Mouse (Mus musculus) frontal cortex, adult 2 months (tissue): Measurements from ENCODE around the gene Akap13. TPM values are rescaled to one million over a fixed set of nuclear protein-coding genes. Genes with fewer than 3 reads are reported as not detected.
"Not testable (repeated sequence)": the region's sequence is repeated elsewhere in the genome, so short reads cannot be mapped to it uniquely, and the experiment has no call there.

Experiments
- DNase-seq, 2 experiments: peaks; one replicate each; pipeline ENCODE4 v3.0.0; 2022; ENCODE audit warnings: low spot score in 1 of 2; ENCODE audit errors: extremely low spot score in 1 of 2
- polyA plus RNA-seq: library from polyadenylated mRNA; depleted of rRNA; stranded (reverse); fragments of >200 nt; gene quantifications from 2 replicates; pipeline ENCODE4 v1.2.3, GENCODE M21; 2012

Gene Akap13
- polyA plus RNA-seq, 1 experiment, result 23.3 TPM

DNA sequence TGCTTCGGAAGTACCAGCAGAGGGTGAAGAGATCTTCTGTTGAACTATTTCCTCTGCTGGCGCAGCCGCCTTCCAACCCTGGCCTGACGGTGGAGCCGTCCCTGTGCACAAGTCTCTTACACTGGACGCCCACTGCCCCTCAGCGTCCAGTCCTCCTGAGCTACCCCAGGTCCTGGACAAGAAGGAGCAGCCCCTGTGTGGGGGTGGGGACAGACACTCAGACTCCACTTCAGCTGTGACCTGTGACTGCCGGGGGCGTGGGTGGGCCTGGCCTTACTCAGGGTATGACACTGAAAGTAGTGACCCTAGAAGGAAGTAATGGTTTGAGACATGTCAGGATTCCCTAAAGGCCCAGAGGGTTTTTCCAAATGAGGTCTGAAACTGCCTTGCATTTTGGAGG, 295.2 kb downstream of the Akap13 start:
- no peak for DNase-seq

GRCm38 (mm10) chr7:75751161-75751803, 295.9 kb downstream of the Akap13 start:
- no peak for DNase-seq

DNA sequence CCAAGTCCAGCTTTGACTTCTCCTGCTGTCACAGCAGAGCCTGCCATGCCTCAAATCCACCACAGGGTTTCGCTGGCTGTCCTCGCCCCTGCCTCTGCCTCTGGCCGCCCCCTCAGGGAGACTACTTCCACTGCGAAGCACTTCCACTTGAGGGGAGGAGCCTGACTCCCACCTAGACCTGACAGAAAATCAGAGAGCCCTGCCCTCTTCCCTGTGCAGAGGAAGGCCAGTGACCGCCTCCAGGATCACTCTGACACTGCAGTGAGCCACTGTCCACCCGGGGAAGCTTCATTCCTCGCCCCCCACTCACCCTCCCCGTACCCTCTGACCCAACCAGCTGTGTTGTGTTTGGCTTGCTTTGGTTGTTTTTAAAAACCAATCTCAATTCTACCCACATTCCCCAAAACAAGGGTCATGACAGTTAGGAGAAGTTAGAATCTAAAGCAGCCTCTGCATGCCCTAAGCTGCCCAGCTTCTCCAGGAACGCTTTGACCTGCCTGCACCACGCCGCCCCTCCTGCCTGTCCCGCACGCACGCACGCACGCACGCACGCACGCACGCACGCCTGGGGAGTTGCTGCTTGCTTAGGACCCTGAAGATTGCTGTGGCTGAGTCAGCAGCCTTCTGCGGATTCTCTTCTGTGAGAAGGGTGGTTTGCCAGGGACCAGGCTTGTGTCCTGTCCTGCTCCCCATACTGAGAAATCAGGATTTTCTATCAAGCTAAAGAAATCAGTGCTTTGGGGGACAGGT, 297.3 kb downstream of the Akap13 start:
- no peak for DNase-seq

DNA sequence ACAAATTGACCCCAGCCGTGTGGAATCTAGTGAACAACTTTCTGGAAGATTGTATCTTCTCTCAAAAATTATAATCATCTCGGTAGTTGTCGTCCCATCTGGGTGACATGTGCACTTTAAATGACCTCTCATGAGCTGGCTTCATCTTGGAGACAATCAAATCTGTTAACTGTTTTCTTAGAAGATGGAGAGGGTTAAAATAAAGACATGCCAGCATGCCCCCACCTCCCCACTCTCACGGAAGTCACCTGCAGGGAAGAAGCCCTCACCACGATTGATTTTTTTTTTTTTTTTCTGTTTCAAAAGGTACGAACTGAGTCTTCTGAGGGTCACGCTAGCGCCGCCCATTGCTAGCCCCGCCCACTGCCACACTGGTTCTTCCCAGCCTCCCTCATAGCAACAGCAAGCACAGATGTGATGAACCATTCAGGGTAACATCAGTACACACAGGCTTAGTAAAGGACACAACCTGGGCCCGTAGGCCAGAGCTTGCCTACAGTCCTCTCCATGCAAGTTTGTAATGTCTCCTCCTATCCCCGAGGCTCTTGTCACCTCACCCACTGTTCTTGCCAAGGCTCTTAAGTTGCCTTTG, 298.0 kb downstream of the Akap13 start:
- DNase-seq, result no peak

DNA sequence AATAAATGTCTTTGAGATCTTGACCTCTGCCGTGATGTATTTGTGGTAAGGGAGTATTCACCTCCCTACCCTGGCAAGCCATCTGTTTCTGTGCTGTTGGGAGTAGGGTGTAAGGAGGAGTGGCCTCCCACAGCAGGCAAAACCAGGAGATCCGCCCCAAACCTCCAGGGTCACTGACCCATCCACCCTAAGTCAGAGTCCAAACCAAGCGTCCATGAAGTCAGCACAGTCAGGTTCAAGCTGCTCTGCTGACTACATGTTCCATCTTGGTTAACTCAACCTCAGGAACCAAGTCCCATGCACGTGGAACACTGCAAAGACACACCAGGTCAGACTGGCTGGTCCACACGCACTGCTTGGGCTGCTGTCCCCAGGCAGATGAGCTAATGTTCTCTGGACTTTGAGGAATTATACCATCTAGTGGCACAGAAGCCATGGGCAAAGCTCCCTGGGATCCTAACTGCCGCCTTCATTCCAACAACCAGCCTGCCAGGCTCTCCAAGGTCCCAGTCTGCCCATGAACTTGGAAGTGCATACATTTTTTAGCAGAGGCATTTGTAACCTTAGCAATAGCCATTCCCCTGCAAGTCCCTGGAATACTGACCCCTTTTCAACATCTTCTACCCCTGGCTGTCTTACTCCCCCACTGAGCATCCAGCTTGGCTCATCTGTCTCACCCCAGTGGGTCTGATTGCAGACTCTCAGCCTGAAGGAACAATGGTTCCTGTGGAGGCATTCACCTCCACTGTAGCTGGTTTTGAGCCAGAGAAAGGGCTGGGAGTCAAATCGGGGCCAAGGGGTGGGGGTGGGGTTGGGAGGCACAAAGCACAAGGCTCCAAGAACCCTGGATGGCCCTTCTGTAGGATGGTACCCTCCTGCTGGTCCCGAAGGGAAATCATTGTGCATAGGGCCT, 299.5 kb downstream of the Akap13 start:
- DNase-seq, result no peak

- no peak for DNase-seq
These were observed 300.6 kb downstream of the Akap13 start for GRCm38 (mm10) chr7:75755861-75756449.

DNA sequence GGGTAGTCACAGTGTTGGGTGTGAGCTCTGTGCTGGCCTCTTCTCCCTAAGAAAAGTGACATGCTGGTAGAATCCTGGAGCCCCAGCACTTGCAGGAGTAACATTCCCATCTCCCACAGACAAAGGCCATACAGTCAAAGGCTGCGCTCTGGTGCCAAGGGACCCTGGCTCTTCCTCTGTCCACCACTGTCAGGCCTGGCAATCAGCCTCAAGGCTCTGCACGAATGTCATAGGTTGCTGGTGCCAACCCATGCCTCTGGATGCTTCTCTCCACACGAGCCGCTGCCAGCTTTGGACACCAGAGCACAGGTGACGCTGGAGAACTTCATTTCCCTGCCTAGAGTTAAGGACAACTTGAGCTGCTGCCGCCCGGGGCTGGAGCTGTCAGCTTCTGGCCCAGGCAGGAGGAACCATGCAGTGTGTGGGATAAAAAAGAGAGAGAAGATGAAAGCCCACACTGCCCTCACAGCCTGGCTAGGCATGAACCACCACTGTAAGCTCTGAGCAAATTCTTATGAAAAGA, 304.7 kb downstream of the Akap13 start:
- no peak for DNase-seq

- DNase-seq, result not testable (repeated sequence)
These were observed 305.5 kb downstream of the Akap13 start for GRCm38 (mm10) chr7:75760661-75761319.

DNA sequence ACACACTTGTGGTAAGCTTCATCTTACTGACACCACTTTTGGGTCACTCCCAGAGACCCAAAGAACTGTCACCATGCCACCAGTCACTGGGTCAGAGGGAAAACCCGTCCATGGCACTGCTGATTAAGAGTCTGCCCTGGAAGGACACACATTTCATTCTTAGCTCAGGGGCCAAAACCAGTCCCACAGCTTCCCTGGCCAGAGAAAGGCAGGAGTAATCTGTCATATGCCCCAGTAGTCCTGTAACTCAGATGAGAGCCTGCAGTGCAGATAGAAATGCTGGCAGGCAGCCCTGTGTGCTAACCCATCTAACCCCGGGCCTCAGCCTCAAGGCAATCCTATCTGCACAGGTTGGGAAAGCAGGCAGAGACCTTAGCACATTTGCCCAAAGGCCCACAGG, 306.9 kb downstream of the Akap13 start:
- not testable (repeated sequence) for DNase-seq

DNA sequence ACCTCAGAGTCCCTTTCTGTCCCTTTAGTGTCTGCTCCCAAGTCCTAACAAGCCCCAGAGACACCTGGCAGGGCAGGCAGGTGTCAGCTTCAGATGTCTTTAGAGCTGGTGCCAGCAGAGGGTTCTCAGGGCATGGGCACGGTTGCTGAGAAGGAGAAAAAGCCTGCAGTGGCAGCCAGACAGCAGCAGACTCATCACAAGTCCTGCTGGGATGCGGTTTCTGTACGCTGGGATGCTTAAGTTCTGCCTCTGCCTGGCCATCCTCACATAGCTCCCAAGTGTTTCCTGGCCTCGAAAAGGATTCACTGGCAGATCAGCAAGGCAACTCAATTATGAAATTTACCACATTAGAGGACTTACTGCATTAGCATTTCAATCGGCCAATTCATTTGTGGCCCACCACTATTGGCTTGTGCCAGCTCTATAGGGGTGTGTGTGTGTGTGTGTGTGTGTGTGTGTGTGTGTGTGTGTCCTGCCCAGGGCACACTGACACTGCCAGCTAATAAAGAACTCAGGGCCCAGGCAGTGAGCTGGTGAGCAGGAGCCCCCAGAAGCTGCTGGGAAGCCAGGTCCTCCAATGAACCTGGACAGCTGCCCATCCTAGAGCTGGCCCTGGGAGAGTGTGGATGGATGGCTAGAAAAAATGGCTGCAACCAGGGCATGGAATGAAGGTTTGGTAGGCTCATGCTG, 311.9 kb downstream of the Akap13 start:
- not testable (repeated sequence) for DNase-seq

- DNase-seq, result no peak
These were observed 312.8 kb downstream of the Akap13 start for GRCm38 (mm10) chr7:75768169-75768568.

DNA sequence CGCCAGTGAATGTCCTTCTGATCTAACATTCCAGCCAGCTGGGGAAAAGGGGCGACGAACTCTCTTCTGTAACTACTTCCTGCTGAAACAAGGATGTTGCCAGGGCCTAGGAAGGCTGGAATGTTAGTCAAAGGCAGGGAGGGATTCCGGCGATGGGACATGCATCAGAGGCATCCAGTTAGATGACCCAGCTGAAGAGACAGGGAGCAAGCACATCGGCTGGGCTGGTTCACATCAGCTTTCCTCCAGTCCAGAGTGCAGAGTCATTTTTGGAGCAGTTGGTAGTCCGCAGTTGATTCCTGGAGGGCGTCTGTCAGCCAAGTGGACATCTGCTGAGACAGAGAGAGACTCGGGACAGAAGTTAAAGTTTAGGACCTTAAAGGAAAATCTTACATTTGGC, 314.6 kb downstream of the Akap13 start:
- no peak for DNase-seq

DNA sequence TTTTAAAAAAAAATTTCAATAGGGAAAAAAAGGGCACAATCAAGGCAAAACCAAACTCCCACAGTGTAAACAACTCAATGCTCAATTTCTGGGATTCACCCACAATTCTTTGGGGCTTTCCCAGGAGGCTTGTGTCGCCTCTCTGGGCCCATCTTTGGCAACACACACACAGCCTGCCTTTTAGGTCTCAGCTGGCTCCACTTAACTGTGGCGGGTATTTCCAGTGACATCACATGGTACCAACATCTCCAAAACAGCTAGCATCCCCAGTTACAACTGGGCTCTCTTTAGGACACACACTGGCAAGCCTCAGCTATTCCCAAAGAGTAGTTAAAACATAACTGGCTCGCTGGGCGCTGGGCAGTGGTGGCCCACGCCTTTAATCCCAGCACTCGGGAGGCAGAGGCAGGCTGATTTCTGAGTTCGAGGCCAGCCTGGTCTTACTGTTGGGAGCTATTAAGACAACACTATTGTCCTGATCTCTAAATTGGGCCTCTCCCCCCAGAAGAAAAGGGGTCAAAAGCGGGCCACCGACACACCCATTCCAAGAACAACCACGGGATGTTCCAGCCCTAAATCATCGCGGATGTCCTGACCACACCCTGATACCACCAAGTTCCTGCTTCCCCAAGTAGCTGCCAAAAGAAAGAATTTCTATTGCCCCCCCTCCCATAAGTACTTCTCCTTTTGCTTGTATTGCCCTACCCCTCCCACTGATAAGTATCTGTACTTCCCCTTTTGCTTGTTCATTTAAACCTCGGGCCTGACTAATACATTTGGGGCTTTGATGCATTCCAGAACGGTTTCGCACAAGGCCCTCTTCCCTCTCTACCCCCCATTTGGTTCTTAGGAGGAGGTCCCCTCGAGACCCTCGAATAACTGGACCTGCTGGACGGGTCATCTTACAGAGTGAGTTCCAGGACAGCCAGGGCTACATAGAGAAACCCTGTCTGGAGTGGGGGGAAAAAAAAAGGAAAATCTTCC, 319.1 kb downstream of the Akap13 start:
- not testable (repeated sequence) for DNase-seq

- DNase-seq, result no peak
These were observed 322.7 kb downstream of the Akap13 start for GRCm38 (mm10) chr7:75778053-75778452.

GRCm38 (mm10) chr7:75780812-75781211, 325.5 kb downstream of the Akap13 start:
- DNase-seq, result no peak

DNA sequence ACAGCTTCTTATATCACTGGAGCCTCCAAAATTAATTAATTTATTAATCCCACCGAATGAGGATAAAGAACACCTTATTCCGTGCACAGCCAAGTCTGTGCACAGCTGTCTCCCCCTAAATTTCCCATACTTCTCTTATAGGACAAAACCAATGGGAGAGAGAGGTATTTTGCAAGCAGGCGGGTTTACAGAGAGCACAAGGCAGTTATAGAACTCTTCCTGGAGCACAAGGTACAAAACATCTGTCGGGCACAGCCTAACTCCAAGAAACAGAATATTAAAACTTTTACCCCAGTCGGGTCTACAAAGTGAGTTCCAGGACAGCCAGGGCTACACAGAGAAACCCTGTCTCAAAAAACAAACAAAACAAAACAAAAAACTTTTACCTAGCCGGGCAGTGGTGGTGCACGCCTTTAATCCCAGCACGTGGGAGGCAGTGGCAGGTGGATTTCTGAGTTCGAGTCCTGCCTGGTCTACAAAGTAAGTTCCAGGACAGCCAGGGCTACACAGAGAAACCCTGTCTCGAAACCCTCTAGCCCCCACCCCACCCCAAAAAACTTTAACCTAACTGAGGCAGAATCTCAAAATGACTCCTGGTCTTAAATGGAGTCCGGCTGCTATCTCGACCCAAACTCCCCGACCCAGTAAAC, 326.1 kb downstream of the Akap13 start:
- DNase-seq, result no peak

- DNase-seq, result peak; percentile 74 to 84
These were observed 326.8 kb downstream of the Akap13 start for GRCm38 (mm10) chr7:75781948-75782722.
